Mouse (Mus musculus) hindbrain, embryonic 15.5 days (tissue): Measurements from ENCODE around the gene Defb19. TPM values are rescaled to one million over a fixed set of nuclear protein-coding genes. Genes with fewer than 3 reads are reported as not detected.
A peak's percentile ranks its signal among the peaks of the same experiment; 100 is the strongest.

Source experiments
- ATAC-seq: fragments of 200-750 bp; cut with Nextera tagmentation; 2 replicates; pipeline ENCODE4 v1.8.0; 2017; ENCODE audit warnings: low read depth, moderate number of reproducible peaks, moderate TSS enrichment; ENCODE audit not compliant: low FRiP score
- H3K27ac ChIP-seq: fragments of 300-500 bp; sonication (generic); replicated peaks from 2 replicates; pipeline ENCODE4 v1.5.1; 2015; ENCODE audit warnings: mild to moderate bottlenecking, inconsistent platforms
- H3K27me3 ChIP-seq: fragments of 300-500 bp; sonication (generic); 2 replicates; pipeline ENCODE4 v1.6.1; 2015; ENCODE audit warnings: control low read depth, inconsistent platforms
- H3K36me3 ChIP-seq: fragments of 300-500 bp; sonication (generic); 2 replicates; pipeline ENCODE4 v1.6.1; 2015; ENCODE audit warnings: control low read depth, inconsistent platforms
- H3K4me1 ChIP-seq: fragments of 300-500 bp; sonication (generic); replicated peaks from 2 replicates; pipeline ENCODE4 v1.6.1; 2015; ENCODE audit warnings: control low read depth, inconsistent platforms
- H3K4me2 ChIP-seq: fragments of 300-500 bp; sonication (generic); 2 replicates; pipeline ENCODE4 v1.6.1; 2015; ENCODE audit warnings: moderate library complexity, mild to moderate bottlenecking, inconsistent platforms
- H3K4me3 ChIP-seq: fragments of 300-500 bp; sonication (generic); 2 replicates; pipeline ENCODE4 v1.5.1; 2015; ENCODE audit warnings: mild to moderate bottlenecking, inconsistent platforms
- H3K9ac ChIP-seq: fragments of 300-500 bp; sonication (generic); 2 replicates; pipeline ENCODE4 v1.6.1; 2015; ENCODE audit warnings: inconsistent platforms
- H3K9me3 ChIP-seq: fragments of 300-500 bp; sonication (generic); 2 replicates; pipeline ENCODE4 v1.6.1; 2016; ENCODE audit warnings: control low read depth, inconsistent platforms
- WGBS: fragments of 180-500 bp; shearing (Covaris S2); methylation state at CpG from one replicate; pipeline ENCODE4 v1.1.7; 2015; 5-methylcytosine and 5-hydroxymethylcytosine counted together
- polyA plus RNA-seq: library from polyadenylated mRNA; unstranded; fragments of >200 nt; fragmentation: Nextera tagmentation; extraction: Ambion mirVana; gene quantifications from 2 replicates; pipeline ENCODE4 v1.2.1, GENCODE M21; 2015

Defb19 gene
- polyA plus RNA-seq, 1 experiment from 2014 or later, result not detected

DNA sequence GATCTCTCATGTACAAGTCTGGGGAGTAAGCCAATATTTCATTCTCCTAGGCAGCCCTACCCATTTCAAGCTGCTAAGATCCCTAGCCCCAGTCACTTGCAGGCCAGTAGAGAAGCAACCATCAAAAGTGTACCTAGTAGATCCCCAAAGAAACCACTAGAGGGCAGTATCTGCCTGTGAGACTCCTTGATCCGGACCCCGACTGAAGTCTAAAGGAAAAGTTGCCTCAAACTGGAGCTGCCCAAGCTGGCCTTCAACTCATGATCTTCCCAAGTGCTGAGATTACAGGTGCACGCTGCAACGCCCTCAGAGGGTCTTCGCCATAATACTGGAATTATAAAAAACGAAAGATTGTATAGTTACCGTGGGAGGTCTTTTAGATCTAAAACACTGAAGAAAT lies 35.5 kb upstream of the Defb19 start:
- peak; percentile 45; the same call in 1 of the 2 replicates for ATAC-seq
- Histone ChIP-seq H3K9ac (no peak overlapping the region), H3K9me3 (no peaks in the 10 kb centered on the region), H3K4me3 (no peak overlapping the region), H3K4me2 (no peak overlapping the region), H3K27me3 (no peaks in the 10 kb centered on the region), H3K27ac (no peak overlapping the region), H3K4me1 (no peaks in the 10 kb centered on the region), H3K36me3 (no peaks in the 10 kb centered on the region)
- 10% methylated on average over 7 of the region's 7 CpGs for WGBS

- Histone ChIP-seq H3K27me3 (no peaks in the 10 kb centered on the region), H3K9ac (no peak overlapping the region), H3K4me2 (no peak overlapping the region), H3K4me1 (no peaks in the 10 kb centered on the region), H3K36me3 (no peaks in the 10 kb centered on the region), H3K27ac (no peak overlapping the region), H3K9me3 (no peaks in the 10 kb centered on the region), H3K4me3 (no peak overlapping the region)
- no peak for ATAC-seq
- WGBS, result 37% methylated on average over 8 of the region's 8 CpGs
These were observed 32.1 kb upstream of the Defb19 start for GRCm38 (mm10) chr2:152612193-152612592.

- no peaks in the 10 kb centered on the region for H3K9me3 ChIP-seq
- no peak overlapping the region for H3K9ac ChIP-seq
- no peaks in the 10 kb centered on the region for H3K27me3 ChIP-seq
- no peak overlapping the region for H3K4me3 ChIP-seq
- no peak overlapping the region for H3K27ac ChIP-seq
- ATAC-seq, result no peak
- H3K4me2 ChIP-seq, result no peak overlapping the region
- no peaks in the 10 kb centered on the region for H3K36me3 ChIP-seq
- WGBS, result 94% methylated on average over 1 of the region's 1 CpGs
- H3K4me1 ChIP-seq, result no peaks in the 10 kb centered on the region
These were observed 28.6 kb upstream of the Defb19 start for GRCm38 (mm10) chr2:152608719-152609118.

DNA sequence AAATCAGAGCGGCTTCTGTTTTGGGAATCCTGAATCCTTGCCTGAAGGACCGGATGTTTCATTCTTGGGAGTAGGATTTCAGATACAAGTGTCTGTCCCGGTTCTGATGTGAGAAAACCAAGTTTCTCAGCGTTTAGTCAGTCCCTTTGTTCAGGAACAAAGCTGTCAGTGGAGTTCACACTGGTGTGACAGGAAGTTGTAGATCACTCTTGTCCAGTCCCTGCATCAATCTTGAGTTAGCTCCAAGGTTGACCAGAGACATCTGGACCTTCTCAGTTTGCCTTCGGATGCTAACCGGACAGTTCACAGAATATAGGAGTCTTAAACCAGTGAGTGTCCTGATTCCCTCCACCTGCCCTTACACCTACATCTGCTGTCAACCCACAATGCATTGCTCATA lies 27.6 kb upstream of the Defb19 start:
- H3K9me3 ChIP-seq, result no peaks in the 10 kb centered on the region
- no peaks in the 10 kb centered on the region for H3K36me3 ChIP-seq
- WGBS, result 72% methylated on average over 6 of the region's 6 CpGs
- no peak overlapping the region for H3K4me2 ChIP-seq
- no peak for ATAC-seq
- H3K27ac ChIP-seq, result no peak overlapping the region
- no peak overlapping the region for H3K4me3 ChIP-seq
- no peak overlapping the region for H3K9ac ChIP-seq
- no peaks in the 10 kb centered on the region for H3K27me3 ChIP-seq
- H3K4me1 ChIP-seq, result no peaks in the 10 kb centered on the region

GRCm38 (mm10) chr2:152604057-152604456 lies 23.9 kb upstream of the Defb19 start, which contains the start of gene Defb36:
Defb36 (plus strand) TSS chr2:152604327.
- Histone ChIP-seq H3K4me2 (no peak within 1 kb of the TSS), H3K9me3 (no peaks in the 10 kb centered on the region), H3K9ac (no peak within 1 kb of the TSS), H3K27me3 (no peaks in the 10 kb centered on the region), H3K4me3 (no peak within 1 kb of the TSS), H3K4me1 (no peaks in the 10 kb centered on the region), H3K27ac (no peak within 1 kb of the TSS), H3K36me3 (no peaks in the 10 kb centered on the region)
- WGBS, result 86% methylated on average over 15 of the region's 15 CpGs
- no peak for ATAC-seq

DNA sequence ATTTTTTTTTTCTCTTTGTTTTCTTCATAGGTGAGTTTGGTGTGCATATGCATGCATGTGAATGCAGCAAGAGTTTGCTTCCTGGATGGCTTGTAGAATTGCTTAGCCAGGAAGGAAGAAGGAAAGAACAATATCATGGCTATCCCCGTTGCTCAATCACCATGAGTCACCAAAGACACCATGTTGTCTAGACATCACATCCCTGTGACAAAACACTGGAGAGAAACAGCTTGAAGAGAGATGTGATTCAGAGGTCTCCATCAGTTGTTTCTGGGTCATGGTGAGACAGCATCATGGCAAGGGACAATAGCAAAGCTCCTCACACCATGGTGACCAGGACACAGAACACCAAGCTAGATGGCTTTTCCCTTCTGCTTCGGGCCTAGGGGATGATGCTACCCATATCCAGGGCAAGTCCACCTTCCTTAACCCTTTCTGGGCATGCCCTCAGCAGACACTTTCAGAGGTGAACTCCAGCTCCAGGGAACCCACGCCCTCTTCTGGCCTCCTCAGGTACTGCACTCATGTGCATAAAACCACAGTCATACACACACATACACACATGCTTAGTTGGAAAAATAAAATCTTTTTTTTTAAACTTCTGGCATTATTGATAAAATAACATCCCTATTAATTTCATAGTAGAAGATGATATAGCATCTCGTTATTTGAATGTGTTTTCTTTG lies 21.3 kb upstream of the Defb19 start:
- Histone ChIP-seq H3K4me2 (no peak overlapping the region), H3K27ac (no peak overlapping the region), H3K9me3 (no peaks in the 10 kb centered on the region), H3K27me3 (no peaks in the 10 kb centered on the region), H3K9ac (no peak overlapping the region), H3K4me1 (no peaks in the 10 kb centered on the region), H3K36me3 (no peaks in the 10 kb centered on the region), H3K4me3 (no peak overlapping the region)
- no peak for ATAC-seq
- WGBS, result 77% methylated on average over 4 of the region's 4 CpGs

DNA sequence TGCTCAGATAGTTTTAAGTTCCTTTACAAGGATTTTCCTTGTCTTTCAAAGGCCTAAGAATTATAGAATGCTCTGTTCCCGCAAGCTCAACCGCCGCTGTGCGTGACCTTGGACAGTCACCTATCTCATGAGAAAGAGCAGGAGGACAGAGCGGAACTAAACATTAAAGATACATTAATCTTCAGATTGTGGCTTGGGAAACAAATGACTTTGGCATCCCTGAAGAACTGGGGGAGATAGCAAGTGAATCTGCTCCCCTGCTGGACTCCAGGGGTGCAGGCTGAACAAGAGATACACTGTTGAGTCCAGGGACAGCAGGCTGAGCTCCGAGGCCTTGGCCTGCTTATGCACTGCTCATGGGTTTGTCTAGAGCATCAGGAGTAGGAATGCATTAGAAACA lies 20.0 kb upstream of the Defb19 start:
- Histone ChIP-seq H3K9ac (no peak overlapping the region), H3K27ac (no peak overlapping the region)
- 64% methylated on average over 6 of the region's 6 CpGs for WGBS

GRCm38 (mm10) chr2:152599299-152599698 lies 19.2 kb upstream of the Defb19 start, which contains the start of gene Defb45:
Defb45 (minus strand) TSS chr2:152599399.
- ATAC-seq, result no peak
- WGBS, result 72% methylated on average over 7 of the region's 7 CpGs

More for the DNA sequence above, 20.0 kb upstream of the Defb19 start:
- Histone ChIP-seq H3K36me3 (no peaks in the 10 kb centered on the region), H3K4me2 (no peak overlapping the region), H3K4me3 (no peak overlapping the region), H3K4me1 (no peaks in the 10 kb centered on the region), H3K9me3 (no peaks in the 10 kb centered on the region), H3K27me3 (no peaks in the 10 kb centered on the region)
- ATAC-seq, result no peak

GRCm38 (mm10) chr2:152589021-152589420 lies 8.9 kb upstream of the Defb19 start:
- Histone ChIP-seq H3K9ac (no peak overlapping the region), H3K9me3 (no peaks in the 10 kb centered on the region), H3K27ac (no peak overlapping the region), H3K36me3 (no peaks in the 10 kb centered on the region), H3K27me3 (no peaks in the 10 kb centered on the region), H3K4me1 (no peaks in the 10 kb centered on the region), H3K4me2 (no peak overlapping the region), H3K4me3 (no peak overlapping the region)
- WGBS, result 59% methylated on average over 6 of the region's 6 CpGs
- ATAC-seq, result no peak

More at GRCm38 (mm10) chr2:152599299-152599698, 19.2 kb upstream of the Defb19 start, which contains the start of gene Defb45:
- Histone ChIP-seq H3K9me3 (no peaks in the 10 kb centered on the region), H3K27ac (no peak within 1 kb of the TSS), H3K36me3 (no peaks in the 10 kb centered on the region), H3K4me1 (no peaks in the 10 kb centered on the region), H3K9ac (no peak within 1 kb of the TSS), H3K27me3 (no peaks in the 10 kb centered on the region), H3K4me3 (no peak within 1 kb of the TSS), H3K4me2 (no peak within 1 kb of the TSS)

GRCm38 (mm10) chr2:152588450-152588849 lies 8.3 kb upstream of the Defb19 start:
- H3K27me3 ChIP-seq, result no peaks in the 10 kb centered on the region
- no peak overlapping the region for H3K4me2 ChIP-seq
- no peak for ATAC-seq
- WGBS, result 57% methylated on average over 2 of the region's 2 CpGs
- H3K4me3 ChIP-seq, result no peak overlapping the region
- no peaks in the 10 kb centered on the region for H3K4me1 ChIP-seq
- no peaks in the 10 kb centered on the region for H3K9me3 ChIP-seq
- no peak overlapping the region for H3K9ac ChIP-seq
- no peak overlapping the region for H3K27ac ChIP-seq
- no peaks in the 10 kb centered on the region for H3K36me3 ChIP-seq

DNA sequence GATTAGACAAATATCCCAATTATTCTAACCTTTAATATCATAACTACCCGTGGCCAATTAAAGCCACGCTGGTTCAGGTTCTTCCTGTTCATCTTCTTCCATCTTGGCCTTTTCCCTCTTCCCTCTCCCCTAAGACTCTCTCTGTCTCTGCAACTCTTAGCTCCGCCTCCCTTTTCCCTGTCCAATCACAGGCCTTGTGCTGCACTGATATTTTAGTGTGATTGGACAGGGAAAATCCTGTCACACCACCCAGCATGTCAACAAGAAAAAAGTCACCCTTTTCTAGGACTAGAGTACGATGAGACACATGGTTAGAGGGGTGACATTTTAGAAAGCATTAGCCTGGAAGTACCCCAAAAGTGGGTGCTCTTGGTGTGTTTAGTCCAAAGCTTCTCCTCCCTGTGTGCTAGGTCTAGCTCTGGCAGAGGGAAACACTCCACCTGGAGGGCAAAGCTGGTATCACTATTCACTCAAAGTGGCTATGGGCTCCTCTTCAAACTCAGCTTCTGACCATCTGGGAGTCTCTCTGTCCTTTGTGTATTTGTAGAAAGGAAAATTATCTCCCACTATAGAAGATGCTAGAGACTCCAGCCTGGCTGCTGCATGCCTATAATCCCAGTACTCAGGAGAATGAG lies 6.9 kb upstream of the Defb19 start:
- Histone ChIP-seq H3K36me3 (no peaks in the 10 kb centered on the region), H3K27ac (no peak overlapping the region), H3K27me3 (no peaks in the 10 kb centered on the region), H3K4me2 (no peak overlapping the region), H3K9me3 (no peaks in the 10 kb centered on the region), H3K4me1 (no peaks in the 10 kb centered on the region), H3K4me3 (no peak overlapping the region), H3K9ac (no peak overlapping the region)
- no peak for ATAC-seq
- 81% methylated on average over 4 of the region's 4 CpGs for WGBS

GRCm38 (mm10) chr2:152580612-152581011 lies 500 bp upstream of the Defb19 start:
- no peak for ATAC-seq
- Histone ChIP-seq H3K9me3 (no peaks in the 10 kb centered on the region), H3K27me3 (no peaks in the 10 kb centered on the region), H3K4me3 (no peak overlapping the region), H3K9ac (no peak overlapping the region), H3K27ac (no peak overlapping the region), H3K4me2 (no peak overlapping the region), H3K4me1 (no peaks in the 10 kb centered on the region), H3K36me3 (no peaks in the 10 kb centered on the region)
- 85% methylated on average over 11 of the region's 11 CpGs for WGBS
